Mouse (Mus musculus) layer of hippocampus, adult 9-10 months (tissue): ENCODE data around the gene Foxa2.

Experiments
- DNase-seq: peaks from one replicate; pipeline ENCODE4 v3.0.0; 2022; ENCODE audit warnings: low spot score

Foxa2 gene

DNA sequence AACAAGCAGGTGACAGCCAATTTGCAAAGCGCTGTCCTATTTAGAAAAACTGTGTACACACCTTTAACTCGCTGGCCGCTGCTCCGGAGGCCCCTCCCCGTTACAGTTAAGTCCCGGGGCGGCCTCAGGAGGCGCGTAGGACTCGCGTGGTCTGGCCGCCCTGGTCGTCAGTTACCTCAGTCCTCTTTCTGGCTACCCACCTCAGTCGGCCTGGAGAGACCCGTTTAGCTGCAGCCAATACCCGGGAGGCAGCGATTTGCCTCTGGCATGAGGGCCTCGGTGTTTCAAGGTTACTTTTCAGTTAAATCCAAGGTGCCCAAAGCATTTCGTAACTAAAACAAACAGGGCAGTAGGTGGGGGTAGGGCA lies at the start of gene Foxa2:
Gene Foxa2 (minus strand): TSS at position 171 of the 367 bp plus-strand sequence.
- DNase-seq, result no peak

DNA sequence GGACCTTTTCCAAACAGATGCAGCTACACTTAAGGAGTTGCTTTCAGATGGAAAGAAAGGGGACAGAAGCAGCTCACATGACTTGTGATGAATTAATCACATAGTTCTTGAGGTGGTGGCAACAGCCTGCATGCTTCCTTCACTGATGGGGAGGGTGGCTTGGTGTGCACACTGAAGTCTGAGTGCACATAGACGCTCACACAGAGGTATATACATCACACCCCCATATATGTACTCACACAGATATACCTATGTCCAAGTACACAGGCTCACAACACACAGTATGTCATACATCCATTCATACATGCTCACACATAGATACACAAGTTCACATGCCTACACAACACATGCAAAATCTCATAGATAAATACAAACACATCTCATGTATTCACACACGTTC lies 45.3 kb upstream of the Foxa2 start:
- DNase-seq, result no peak

GRCm38 (mm10) chr2:148091657-148092056 lies 44.9 kb upstream of the Foxa2 start:
- DNase-seq, result no peak

- DNase-seq, result no peak
Measured at GRCm38 (mm10) chr2:148090071-148090470, 43.3 kb upstream of the Foxa2 start.

GRCm38 (mm10) chr2:148085529-148085928 lies 38.8 kb upstream of the Foxa2 start:
- no peak for DNase-seq

GRCm38 (mm10) chr2:148085126-148085525 lies 38.4 kb upstream of the Foxa2 start:
- no peak for DNase-seq

- DNase-seq, result no peak
Measured at GRCm38 (mm10) chr2:148082283-148082682, 35.5 kb upstream of the Foxa2 start.

- DNase-seq, result no peak
Measured at GRCm38 (mm10) chr2:148060705-148061104, 13.9 kb upstream of the Foxa2 start.

- no peak for DNase-seq
Measured at GRCm38 (mm10) chr2:148053411-148053810, 6.6 kb upstream of the Foxa2 start.

GRCm38 (mm10) chr2:148048484-148049129 lies 1.8 kb upstream of the Foxa2 start:
- no peak for DNase-seq

- DNase-seq, result no peak
Measured at GRCm38 (mm10) chr2:148047611-148048010, 842 bp upstream of the Foxa2 start.

- DNase-seq, result no peak
Measured at GRCm38 (mm10) chr2:148045937-148046798, 601 bp downstream of the Foxa2 start.

DNA sequence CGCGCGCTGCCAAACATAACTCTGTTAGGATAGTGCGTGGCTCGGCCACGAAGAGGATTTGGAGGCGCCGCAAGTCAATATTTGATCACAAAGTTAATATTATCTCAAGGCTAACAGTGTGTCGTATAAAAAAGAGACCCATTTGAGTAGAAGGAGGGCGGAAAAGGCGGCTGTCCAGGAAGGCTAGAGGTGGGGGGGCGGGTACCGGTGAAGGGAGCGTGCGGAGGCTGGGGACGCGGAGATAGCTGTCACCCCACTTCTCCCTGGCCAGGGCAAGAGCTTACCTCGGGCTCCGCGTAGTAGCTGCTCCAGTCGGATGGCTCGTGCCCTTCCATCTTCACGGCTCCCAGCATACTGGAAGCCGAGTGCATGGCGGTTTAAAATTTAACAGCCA lies 1.2 kb downstream of the Foxa2 start:
- DNase-seq, result no peak

DNA sequence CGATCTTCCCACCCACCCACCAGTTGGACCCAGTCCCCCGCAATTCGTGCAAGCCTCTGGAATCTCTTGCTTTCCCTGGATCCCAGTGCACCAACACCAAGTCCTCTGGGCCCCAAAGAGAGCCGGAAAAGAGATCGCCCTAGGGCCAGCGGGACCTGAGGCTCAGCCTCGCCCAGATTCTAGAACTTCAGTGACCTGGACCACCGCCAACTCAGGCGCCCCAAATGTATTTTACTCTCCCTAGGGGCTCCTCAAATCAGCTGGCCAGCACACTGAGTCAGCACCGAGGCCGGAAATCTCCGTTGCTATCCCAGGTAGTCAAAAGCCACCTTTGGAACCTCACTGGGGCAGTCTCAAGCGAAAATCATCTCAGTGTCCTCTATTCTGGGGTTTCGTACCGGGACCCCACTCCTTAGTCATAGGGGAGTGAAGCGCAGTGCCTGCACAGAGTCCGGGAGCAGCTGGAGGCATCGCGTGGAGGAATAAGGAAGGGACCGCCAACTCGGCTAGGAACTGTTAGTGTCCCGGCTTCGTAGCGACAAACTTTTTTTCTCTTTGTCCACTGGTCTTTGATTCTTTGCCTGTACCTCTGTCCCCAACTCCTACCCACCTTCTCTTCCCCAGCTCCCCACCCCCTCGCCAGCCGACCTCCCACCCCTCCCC lies 1.8 kb downstream of the Foxa2 start:
- DNase-seq, result no peak

GRCm38 (mm10) chr2:148043976-148044876 lies 2.5 kb downstream of the Foxa2 start:
- no peak for DNase-seq

DNA sequence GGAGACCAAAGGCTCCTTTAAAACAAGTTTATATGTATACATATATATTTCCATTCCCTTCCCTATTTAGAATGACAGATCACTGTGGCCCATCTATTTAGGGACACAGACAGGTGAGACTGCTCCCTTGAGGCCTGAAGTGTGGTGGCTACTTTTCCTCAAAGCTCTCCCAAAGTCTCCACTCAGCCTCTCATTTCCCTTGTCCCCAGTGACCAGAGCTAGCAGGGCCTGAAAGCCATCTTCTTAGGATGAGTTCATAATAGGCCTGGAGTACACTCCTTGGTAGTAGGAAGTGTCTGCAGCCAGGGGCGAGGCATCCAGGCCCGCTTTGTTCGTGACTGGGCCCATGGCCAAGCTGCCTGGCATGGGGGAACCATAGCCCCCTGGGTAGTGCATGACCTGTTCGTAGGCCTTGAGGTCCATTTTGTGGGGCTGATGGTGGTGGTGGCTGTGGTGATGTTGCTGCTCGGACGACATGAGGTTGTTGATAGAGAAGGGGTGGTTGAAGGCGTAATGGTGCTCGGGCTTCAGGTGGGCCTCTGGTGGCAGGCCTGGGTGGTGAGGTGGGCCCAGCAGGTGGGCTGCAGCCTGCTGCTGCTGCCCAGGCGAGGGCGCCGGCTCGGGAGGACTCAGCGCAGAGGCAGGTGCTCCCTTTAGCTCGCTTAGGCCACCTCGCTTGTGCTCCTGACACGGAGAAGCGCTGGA lies 3.3 kb downstream of the Foxa2 start:
- DNase-seq, result no peak

DNA sequence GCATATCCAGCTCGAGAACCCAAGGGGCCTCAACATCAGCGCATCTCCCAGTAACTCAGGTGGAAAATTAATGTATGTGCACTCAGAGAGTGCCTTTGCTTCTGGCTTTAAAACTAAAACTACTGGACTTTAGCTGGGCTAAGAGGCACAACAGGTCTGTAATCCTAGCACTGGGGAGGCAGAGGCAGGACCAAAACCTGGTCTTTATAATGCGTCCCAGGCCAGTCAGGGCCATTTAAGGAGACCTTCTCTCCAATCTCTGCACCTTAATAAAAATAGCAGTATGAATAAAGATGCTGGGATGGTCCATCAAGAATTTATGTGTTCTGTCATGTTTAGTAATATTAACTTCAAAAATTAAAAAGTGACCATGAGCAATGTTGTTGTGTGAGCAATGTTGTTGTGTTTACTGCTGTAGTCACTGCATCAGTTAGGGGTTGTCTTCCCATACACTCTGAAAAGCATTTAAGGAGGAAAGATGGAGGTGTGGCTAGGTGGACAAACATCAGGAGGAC lies 4.6 kb downstream of the Foxa2 start:
- no peak for DNase-seq

DNA sequence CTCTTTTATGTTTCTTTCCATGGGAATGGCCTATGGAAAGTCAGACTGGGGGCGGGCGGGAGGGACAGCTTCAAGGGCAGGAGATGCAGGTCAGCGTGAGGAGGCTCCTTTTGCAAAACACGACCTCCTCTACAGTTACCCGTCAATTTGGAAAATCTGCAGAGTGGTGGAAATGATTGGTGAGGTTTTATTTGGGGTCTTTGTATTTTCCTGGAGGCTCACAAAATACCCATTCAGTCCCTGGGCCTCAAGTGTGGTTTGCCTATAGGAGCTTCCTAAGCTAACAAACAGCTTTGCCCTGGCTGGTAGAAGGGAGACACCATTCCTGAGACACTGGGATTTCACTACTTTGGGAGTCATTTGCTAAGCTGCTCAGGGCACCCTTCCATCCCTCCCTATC lies 5.4 kb downstream of the Foxa2 start:
- no peak for DNase-seq

GRCm38 (mm10) chr2:148040236-148041121 lies 6.3 kb downstream of the Foxa2 start:
- DNase-seq, result no peak
